Mouse (Mus musculus): ENCODE results near the gene Grasp. TPM values are rescaled to one million over a fixed set of nuclear protein-coding genes. Genes with fewer than 3 reads are reported as not detected.
A peak's percentile ranks its signal among the peaks of the same experiment; 100 is the strongest.

The Grasp gene
- polyA plus RNA-seq (2015; fragmentation: Nextera tagmentation; extraction: Ambion mirVana), result 3.9 and 4.8 TPM in 2 replicates

DNA sequence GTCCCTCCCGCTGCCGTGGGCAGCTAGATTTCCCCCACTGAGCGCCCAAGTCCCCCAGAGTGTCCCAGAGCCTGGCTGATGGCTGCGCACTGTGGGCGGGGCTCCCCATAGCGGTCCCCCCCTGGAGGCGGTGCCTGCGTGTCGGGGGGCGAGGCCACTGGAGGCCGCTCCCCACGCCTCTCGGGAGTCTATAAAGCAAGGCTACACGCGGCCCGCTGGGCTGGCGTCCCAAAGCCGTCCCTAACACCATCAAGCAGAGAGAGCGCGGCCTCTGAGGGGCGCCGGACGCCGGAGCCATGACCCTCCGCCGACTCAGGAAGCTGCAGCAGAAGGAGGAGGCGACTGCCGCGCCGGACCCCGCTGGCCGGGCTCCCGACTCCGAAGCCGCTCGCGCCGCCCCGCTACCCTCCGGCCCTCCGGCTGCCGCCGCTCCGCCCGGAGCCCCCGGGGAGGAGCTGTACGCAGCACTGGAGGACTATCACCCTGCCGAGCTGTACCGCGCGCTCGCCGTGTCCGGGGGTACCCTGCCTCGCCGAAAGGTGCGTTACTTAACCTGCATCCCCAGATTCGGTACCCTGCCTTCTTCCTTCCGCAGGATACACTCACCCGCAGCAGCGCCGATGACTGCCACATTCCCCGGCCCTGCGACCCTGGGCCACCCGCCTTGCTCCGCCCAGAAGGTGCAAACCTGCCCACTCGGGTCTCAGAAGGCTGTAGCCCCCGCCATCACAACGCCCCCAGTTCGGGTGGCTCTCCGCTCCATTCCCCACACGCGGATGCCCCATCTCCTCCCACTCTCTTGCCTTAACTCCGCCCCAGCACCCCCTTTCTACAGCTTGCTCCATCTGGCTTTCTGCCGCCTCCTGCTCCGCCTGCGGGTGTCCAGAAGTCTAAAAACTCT, at the start of gene Grasp:
TSS of gene Grasp (plus strand) at position 183 of the 901 bp plus-strand sequence.
- no peaks in the 10 kb centered on the region for H3K36me3 ChIP-seq
- peak; percentile 90 for ATAC-seq
- no peaks in the 10 kb centered on the region for H3K9me3 ChIP-seq
- no peaks in the 10 kb centered on the region for H3K27me3 ChIP-seq (replicated peaks)
- H3K9ac ChIP-seq, result peak within 1 kb of the TSS; percentile 65
- WGBS, result under 1% methylated on average over 72 of the region's 77 CpGs
- peak within 1 kb of the TSS; percentile 61 for H3K4me3 ChIP-seq (replicated peaks)
- peak within 1 kb of the TSS; percentile 93 for H3K4me2 ChIP-seq (replicated peaks)
- H3K4me1 ChIP-seq (replicated peaks), result peaks cover 56% of the 10 kb centered on the region
- peak within 1 kb of the TSS; percentile 56 for H3K27ac ChIP-seq

DNA sequence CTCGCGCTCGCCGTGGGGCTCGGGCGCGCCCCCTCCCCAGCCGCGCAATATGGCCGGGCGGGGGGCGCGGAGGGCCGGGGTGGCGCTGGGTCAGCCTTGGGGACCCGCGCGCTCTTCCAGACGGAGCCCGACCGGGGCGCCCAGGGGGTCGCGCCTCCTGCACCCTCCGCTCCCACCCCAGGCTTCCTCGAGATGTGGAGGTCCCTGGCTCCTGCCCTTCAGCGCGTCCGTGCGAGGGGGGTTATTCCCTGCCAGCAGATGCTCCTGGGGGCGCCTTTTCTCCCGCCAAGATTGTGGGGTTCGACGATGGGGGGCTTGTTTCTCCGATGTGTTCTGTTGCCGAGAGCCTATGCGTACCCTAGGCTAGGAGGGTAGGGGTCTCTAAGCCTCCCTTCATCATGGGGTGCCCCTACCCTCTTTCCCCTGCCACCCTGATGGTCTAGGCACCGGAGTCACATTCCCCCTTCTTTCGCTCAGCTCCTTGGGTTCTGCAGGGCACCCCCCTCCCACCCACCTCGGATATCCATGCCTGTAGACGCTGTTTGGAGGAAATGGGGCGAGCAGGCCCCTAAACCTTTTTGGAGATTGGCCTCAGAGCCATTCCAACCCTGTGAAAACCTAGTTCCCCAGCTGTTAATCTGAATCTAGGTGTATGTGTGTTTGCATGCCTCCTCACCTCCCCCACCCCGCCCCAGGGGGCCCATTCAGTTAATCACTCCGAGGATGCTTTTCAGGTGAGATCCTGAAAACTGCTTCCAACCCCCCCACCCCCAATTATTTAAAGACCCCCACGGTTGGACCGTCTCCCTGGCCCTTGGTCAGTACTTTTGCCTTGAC, 49.5 kb upstream of the Grasp start:
- no peaks in the 10 kb centered on the region for H3K9me3 ChIP-seq
- peak; percentile 19 for ATAC-seq
- peaks cover 22% of the 10 kb centered on the region for H3K4me1 ChIP-seq (replicated peaks)
- H3K4me3 ChIP-seq (replicated peaks), result peak overlapping the region; percentile 90
- H3K9ac ChIP-seq, result peak overlapping the region; percentile 93
- peak overlapping the region; percentile 78 for H3K27ac ChIP-seq
- 1% methylated on average over 29 of the region's 46 CpGs for WGBS
- H3K36me3 ChIP-seq, result no peaks in the 10 kb centered on the region
- H3K27me3 ChIP-seq (replicated peaks), result no peaks in the 10 kb centered on the region
- peak overlapping the region; percentile 80 for H3K4me2 ChIP-seq (replicated peaks)

DNA sequence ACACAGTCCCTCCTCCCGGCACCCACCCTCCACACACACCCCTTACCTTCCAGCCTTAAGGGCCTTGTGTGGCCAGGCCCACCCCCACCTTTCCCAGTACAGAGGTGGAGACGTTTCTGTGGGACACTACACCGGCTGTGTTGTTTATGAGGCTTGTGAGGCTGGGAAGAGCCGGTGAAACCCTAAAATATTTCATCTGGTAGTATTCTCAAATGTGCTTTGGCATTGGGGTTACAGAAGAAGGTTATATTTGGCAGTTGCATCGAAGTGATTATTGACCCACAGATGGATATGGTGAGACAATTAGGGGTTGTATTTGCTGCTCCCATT, 48.9 kb upstream of the Grasp start:
- no peaks in the 10 kb centered on the region for H3K9me3 ChIP-seq
- ATAC-seq, result no peak
- no peaks in the 10 kb centered on the region for H3K36me3 ChIP-seq
- H3K4me1 ChIP-seq (replicated peaks), result peaks cover 28% of the 10 kb centered on the region
- peak overlapping the region; percentile 93 for H3K9ac ChIP-seq
- peak overlapping the region; percentile 90 for H3K4me3 ChIP-seq (replicated peaks)
- H3K27me3 ChIP-seq (replicated peaks), result no peaks in the 10 kb centered on the region
- 6% methylated on average over 5 of the region's 5 CpGs for WGBS
- peak overlapping the region; percentile 80 for H3K4me2 ChIP-seq (replicated peaks)
- H3K27ac ChIP-seq, result peak overlapping the region; percentile 78; the same call in 1 of the 2 replicates

DNA sequence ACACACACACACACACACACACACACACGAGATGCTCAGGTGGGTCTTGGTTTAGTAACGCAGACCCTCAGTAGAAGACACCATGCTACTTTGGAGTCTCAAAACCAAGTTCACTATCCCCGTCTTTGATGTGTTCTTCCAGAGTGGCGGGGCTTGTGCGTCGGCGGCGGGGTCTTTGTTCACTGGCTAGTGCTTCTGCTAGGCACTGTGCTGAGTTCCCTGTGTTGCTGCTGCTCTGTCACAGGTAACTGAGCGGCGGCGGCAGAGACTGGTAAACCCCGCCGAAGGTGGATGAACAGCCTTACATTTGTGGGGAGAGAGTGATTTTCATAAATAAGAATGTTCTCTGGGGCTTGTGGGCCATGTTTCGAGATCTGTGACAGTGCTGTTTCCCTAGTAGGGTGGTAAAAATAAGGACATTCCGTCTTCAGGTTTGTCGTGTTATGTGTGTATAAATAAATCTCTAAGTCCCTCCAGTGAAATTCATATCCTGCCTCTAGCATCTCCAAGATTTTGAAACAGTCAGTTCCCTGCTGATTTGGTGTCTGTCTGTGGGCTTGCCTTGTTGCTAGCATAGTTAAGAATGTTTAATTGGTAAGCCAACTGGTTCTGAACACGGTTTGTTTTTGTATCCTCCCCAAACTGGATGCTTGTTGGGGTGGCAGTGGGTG, 48.2 kb upstream of the Grasp start:
- peak overlapping the region; percentile 78 for H3K27ac ChIP-seq
- no peaks in the 10 kb centered on the region for H3K27me3 ChIP-seq (replicated peaks)
- peak overlapping the region; percentile 93 for H3K9ac ChIP-seq
- no peaks in the 10 kb centered on the region for H3K9me3 ChIP-seq
- no peaks in the 10 kb centered on the region for H3K36me3 ChIP-seq
- peaks cover 34% of the 10 kb centered on the region for H3K4me1 ChIP-seq (replicated peaks)
- H3K4me3 ChIP-seq (replicated peaks), result peak overlapping the region; percentile 90
- WGBS, result 16% methylated on average over 17 of the region's 17 CpGs
- no peak for ATAC-seq
- peak overlapping the region; percentile 80 for H3K4me2 ChIP-seq (replicated peaks)

DNA sequence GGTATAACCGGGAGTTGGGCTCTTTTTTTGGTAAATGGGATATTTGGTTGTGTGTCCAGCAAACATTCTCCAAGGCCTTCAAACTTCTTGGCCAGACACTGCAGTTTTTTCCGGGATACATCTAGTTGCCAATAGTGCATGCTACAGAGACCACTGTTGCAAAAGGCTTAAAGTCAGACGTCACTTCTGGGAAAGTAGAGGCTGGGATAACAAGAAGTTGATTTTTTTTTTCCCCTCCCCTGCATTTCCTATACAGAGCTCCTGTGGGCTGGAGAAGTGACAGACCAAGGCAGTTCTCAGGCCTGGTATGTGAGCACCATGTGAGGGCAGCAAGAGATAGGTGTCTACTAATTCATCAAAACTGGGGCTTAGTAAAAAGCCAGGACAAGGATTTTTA, 47.7 kb upstream of the Grasp start:
- H3K4me2 ChIP-seq (replicated peaks), result peak overlapping the region; percentile 80
- H3K27me3 ChIP-seq (replicated peaks), result no peaks in the 10 kb centered on the region
- peak overlapping the region; percentile 5; the same call in 1 of the 2 replicates for H3K4me3 ChIP-seq (replicated peaks)
- H3K9ac ChIP-seq, result peak overlapping the region; percentile 93; the same call in 1 of the 2 replicates
- ATAC-seq, result no peak
- H3K4me1 ChIP-seq (replicated peaks), result peaks cover 36% of the 10 kb centered on the region
- H3K27ac ChIP-seq, result peak overlapping the region; percentile 78
- H3K36me3 ChIP-seq, result no peaks in the 10 kb centered on the region
- no peaks in the 10 kb centered on the region for H3K9me3 ChIP-seq
- 36% methylated on average over 3 of the region's 3 CpGs for WGBS

DNA sequence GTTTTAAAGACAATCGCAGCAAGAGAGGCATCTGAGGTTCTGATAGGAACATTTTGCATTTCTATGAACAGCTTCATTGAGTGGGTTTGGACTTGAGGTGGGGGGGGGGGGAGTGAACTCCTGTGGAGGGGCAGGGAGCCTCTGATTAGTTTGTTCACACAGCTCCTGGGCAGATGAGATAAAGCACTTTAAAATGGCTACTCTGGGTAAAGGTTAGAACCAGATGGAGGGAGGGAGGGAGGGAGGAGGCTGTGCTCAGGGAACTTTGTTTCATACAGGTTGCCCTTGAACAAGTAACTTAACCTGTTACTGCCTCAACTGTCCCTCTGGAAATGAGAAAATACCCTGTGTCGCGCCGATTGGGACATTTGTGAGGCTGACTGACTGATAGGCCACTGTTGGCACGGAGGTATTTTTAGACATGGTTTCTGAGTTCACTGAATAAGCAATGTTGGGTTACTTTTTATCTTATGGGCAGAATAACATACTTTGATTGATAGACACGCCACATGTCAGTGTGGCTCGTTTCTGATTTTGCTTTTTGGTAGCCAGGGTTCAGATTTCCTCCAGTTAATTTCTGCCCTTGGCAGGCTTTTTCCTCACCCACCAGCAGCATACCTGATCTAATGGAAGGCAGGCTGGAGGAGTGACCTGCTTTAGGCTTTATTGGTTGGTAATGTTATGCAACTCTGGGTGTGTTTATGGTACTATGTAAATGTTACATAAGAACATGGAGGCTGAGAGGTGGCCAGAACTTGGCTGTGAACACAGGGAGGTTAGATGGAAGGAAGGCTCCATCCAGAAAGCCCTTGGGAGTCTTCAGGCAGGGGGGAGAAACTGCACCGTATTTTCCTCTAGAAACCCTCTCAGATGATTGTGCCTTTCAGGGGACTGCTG, 46.9 kb upstream of the Grasp start:
- Histone ChIP-seq H3K9me3 (no peaks in the 10 kb centered on the region), H3K4me1 (replicated peaks) (peaks cover 41% of the 10 kb centered on the region), H3K4me3 (replicated peaks) (0 out of 2 replicates have a peak overlapping the region, but pooled peaks have one; percentile 5), H3K4me2 (replicated peaks) (peak overlapping the region; percentile 80), H3K27ac (peak overlapping the region; percentile 78), H3K27me3 (replicated peaks) (no peaks in the 10 kb centered on the region), H3K9ac (no peak overlapping the region), H3K36me3 (no peaks in the 10 kb centered on the region)
- ATAC-seq, result peak; percentile 71
- 52% methylated on average over 8 of the region's 8 CpGs for WGBS

DNA sequence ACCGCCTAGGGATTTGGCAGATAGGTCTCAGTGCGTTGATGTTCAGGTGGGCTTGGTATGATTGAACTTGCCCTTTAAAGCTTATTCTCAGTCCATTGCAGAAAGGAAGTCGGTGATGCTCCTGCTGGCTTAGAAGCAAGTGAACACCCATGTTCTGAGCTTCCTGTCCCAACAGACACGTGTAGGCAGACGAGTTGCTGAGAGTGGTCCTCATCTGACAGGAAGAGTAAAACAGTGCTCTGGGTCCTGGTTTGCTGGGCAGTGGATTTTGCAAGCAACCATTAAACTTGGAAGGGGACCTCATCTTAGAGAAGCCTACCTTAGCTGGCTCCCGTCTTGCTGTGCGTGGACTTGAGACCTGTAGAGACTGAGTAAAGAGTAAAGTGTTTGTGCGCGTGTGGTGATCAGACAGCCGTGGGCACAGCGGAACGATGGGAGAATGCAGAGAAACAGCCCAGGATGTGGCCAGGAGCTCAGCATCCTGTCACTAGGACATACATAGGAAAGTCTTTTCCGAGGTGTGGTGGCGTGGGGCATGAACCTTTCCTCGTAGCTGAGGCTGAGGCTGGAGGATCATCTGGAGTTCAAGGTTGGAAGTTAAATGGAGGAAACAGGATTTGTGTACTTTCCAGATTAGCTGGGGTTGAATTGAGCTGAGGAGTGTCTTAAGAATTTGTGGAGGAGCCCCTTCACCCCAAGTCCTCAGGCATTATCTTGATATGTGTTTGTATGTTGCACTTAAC, 43.5 kb upstream of the Grasp start:
- Histone ChIP-seq H3K4me3 (replicated peaks) (no peak overlapping the region), H3K27ac (peak overlapping the region; percentile 70), H3K27me3 (replicated peaks) (no peaks in the 10 kb centered on the region), H3K9me3 (no peaks in the 10 kb centered on the region), H3K4me1 (replicated peaks) (peaks cover 45% of the 10 kb centered on the region), H3K9ac (no peak overlapping the region; the same call in 1 of the 2 replicates), H3K36me3 (peaks cover 2% of the 10 kb centered on the region; the same call in 1 of the 2 replicates), H3K4me2 (replicated peaks) (peak overlapping the region; percentile 32)
- ATAC-seq, result no peak
- 49% methylated on average over 15 of the region's 15 CpGs for WGBS

DNA sequence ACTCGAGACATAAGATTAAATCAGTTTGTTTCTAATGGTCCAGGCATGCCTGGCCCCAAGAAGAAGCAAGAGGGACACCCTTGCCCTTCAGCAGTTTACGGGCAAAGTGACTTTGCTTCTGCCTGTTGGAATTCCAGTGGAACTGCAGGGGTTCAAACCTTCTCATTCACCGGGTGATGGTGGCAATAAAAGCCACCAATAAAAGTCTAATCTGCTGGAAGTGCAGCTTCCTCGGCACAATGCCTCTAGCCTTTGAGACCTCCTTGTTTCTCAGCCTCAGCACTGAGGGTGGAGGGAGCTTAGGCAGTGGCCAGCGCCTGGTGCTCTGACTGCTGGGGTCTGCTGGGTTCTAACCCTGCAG, 42.9 kb upstream of the Grasp start:
- no peaks in the 10 kb centered on the region for H3K9me3 ChIP-seq
- H3K27ac ChIP-seq, result peak overlapping the region; percentile 80
- peak overlapping the region; percentile 6; the same call in 1 of the 2 replicates for H3K9ac ChIP-seq
- H3K4me1 ChIP-seq (replicated peaks), result peaks cover 40% of the 10 kb centered on the region
- H3K36me3 ChIP-seq, result peaks cover 4% of the 10 kb centered on the region; the same call in 1 of the 2 replicates
- no peak overlapping the region for H3K4me3 ChIP-seq (replicated peaks)
- no peaks in the 10 kb centered on the region for H3K27me3 ChIP-seq (replicated peaks)
- ATAC-seq, result peak; percentile 38
- WGBS, result 34% methylated on average over 5 of the region's 5 CpGs
- H3K4me2 ChIP-seq (replicated peaks), result peak overlapping the region; percentile 32

DNA sequence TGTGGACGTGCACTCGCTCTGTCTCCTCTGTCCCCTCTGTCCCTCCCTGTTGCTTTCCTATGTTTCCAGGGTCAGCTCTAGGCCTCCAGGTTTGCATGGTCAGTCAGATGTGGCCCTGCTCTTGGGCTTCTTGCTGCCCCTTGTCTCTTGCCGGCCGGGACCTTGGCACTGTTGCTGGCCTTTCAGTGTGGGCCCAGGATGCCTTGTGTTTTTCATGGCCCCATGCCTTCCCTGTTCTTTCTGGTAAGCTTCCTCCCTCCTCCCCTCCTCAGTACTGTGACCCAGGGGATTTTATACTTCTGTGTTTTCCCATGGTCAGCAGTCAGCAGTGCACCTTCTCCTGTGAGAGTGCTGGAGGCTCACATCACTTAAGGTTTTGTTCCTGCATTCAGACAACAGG, 42.5 kb upstream of the Grasp start:
- Histone ChIP-seq H3K36me3 (peaks cover 4% of the 10 kb centered on the region; the same call in 1 of the 2 replicates), H3K4me2 (replicated peaks) (peak overlapping the region; percentile 32), H3K27ac (peak overlapping the region; percentile 80), H3K27me3 (replicated peaks) (no peaks in the 10 kb centered on the region), H3K9me3 (no peaks in the 10 kb centered on the region), H3K4me1 (replicated peaks) (peaks cover 40% of the 10 kb centered on the region), H3K9ac (peak overlapping the region; percentile 6; the same call in 1 of the 2 replicates), H3K4me3 (replicated peaks) (no peak overlapping the region)
- ATAC-seq, result no peak
- 39% methylated on average over 4 of the region's 4 CpGs for WGBS

DNA sequence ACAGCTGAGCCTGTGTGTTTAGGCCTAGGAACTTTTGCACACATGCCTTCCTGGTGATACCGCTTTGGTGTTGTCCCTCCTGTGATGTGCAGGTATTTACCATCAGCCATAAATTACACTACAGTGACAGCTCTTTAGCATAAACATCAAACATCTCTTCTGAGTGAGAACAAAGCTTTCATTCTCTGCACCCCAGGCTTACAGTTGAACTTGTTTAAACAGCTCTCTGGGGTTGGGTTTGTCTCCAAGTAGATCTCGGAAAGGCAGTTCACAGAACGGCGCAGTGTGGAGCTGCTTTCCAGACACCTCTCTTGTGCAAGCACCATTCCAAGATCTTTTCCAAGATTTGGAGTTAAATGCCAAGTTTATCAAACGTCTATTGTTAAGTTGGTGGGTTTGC, 41.3 kb upstream of the Grasp start:
- peaks cover 4% of the 10 kb centered on the region; the same call in 1 of the 2 replicates for H3K36me3 ChIP-seq
- no peaks in the 10 kb centered on the region for H3K27me3 ChIP-seq (replicated peaks)
- WGBS, result 31% methylated on average over 5 of the region's 5 CpGs
- H3K27ac ChIP-seq, result peak overlapping the region; percentile 71
- H3K9ac ChIP-seq, result no peak overlapping the region
- peak; percentile 65 for ATAC-seq
- H3K4me2 ChIP-seq (replicated peaks), result no peak overlapping the region
- H3K9me3 ChIP-seq, result no peaks in the 10 kb centered on the region
- H3K4me3 ChIP-seq (replicated peaks), result no peak overlapping the region
- peaks cover 40% of the 10 kb centered on the region for H3K4me1 ChIP-seq (replicated peaks)

Measured in intestine, embryonic 15.5 days (tissue).